Mouse (Mus musculus) kidney, postnatal 0 days (tissue): ENCODE measurements at regions not wholly inside any gene's neighbourhood (a gene's known extent, or its start where the extent isn't known, plus 50 kb on each side); places are given as distances from the start of the nearest gene placed in this dataset.

Experiments
- ATAC-seq: fragments of 200-750 bp; cut with Nextera tagmentation; replicated peaks from 2 replicates; pipeline ENCODE4 v1.8.0; 2017; ENCODE audit warnings: low read depth, moderate number of reproducible peaks, moderate TSS enrichment, moderate library complexity; ENCODE audit not compliant: low FRiP score
- DNase-seq: peaks from one replicate; pipeline ENCODE4 v3.0.0-alpha.2; 2016; ENCODE audit warnings: low spot score
- H3K27ac ChIP-seq: fragments of 300-500 bp; sonication (generic); 2 replicates; pipeline ENCODE4 v1.5.1; 2014; ENCODE audit warnings: mild to moderate bottlenecking
- H3K27me3 ChIP-seq: fragments of 300-500 bp; sonication (generic); 2 replicates; pipeline ENCODE4 v1.6.1; 2014; ENCODE audit warnings: low read length, mixed read lengths; ENCODE audit not compliant: insufficient read depth
- H3K36me3 ChIP-seq: fragments of 300-500 bp; sonication (generic); 2 replicates; pipeline ENCODE4 v1.6.1; 2014; ENCODE audit warnings: low read length, mixed read lengths; ENCODE audit not compliant: insufficient read depth
- H3K4me1 ChIP-seq: fragments of 300-500 bp; sonication (generic); replicated peaks from 2 replicates; pipeline ENCODE4 v1.6.1; 2014; ENCODE audit warnings: antibody characterized with exemption, low read length, mixed read lengths; ENCODE audit not compliant: insufficient read depth
- H3K4me2 ChIP-seq: fragments of 300-500 bp; sonication (generic); 2 replicates; pipeline ENCODE4 v1.6.1; 2014; ENCODE audit warnings: mild to moderate bottlenecking, low read length, moderate library complexity, mixed read lengths
- H3K4me3 ChIP-seq: fragments of 300-500 bp; sonication (generic); replicated peaks from 2 replicates; pipeline ENCODE4 v1.5.1; 2014; ENCODE audit warnings: low read depth, low read length
- H3K9ac ChIP-seq: fragments of 300-500 bp; sonication (generic); 2 replicates; pipeline ENCODE4 v1.6.1; 2014; ENCODE audit warnings: low read depth, low read length
- H3K9me3 ChIP-seq: fragments of 300-500 bp; sonication (generic); replicated peaks from 2 replicates; pipeline ENCODE4 v1.6.1; 2016; ENCODE audit warnings: low read length, inconsistent platforms, mixed read lengths
- CTCF ChIP-seq: IDR thresholded peaks from 2 replicates; pipeline ENCODE4 v1.5.1; 2016; ENCODE audit warnings: antibody characterized with exemption, low read depth, mild to moderate bottlenecking, moderate library complexity
- WGBS: fragments of 180-500 bp; shearing (Covaris S2); extraction: QIAGEN DNeasy Blood & Tissue Kit; methylation state at CpG from one replicate; pipeline ENCODE4 v1.1.7; 2014; 5-methylcytosine and 5-hydroxymethylcytosine counted together

GRCm38 (mm10) chr3:155979636-155980035 lies 582.0 kb upstream of the Negr1 start:
- no peak for DNase-seq
- Histone ChIP-seq H3K4me1 (no peaks in the 10 kb centered on the region), H3K27me3 (no peaks in the 10 kb centered on the region), H3K9ac (no peak overlapping the region), H3K4me3 (no peak overlapping the region), H3K4me2 (no peak overlapping the region), H3K27ac (no peak overlapping the region), H3K36me3 (no peaks in the 10 kb centered on the region), H3K9me3 (no peaks in the 10 kb centered on the region)
- 57% methylated on average over 2 of the region's 2 CpGs for WGBS
- ATAC-seq, result no peak
- TF ChIP-seq CTCF, result no peak

GRCm38 (mm10) chr3:155994044-155994443 lies 567.5 kb upstream of the Negr1 start:
- Histone ChIP-seq H3K4me1 (no peaks in the 10 kb centered on the region), H3K4me3 (no peak overlapping the region), H3K27ac (no peak overlapping the region), H3K9ac (no peak overlapping the region), H3K36me3 (no peaks in the 10 kb centered on the region), H3K4me2 (no peak overlapping the region), H3K27me3 (no peaks in the 10 kb centered on the region), H3K9me3 (no peaks in the 10 kb centered on the region)
- peak; percentile 8 for DNase-seq
- no peak for ATAC-seq
- no peak for TF ChIP-seq CTCF
- 26% methylated on average over 2 of the region's 2 CpGs for WGBS

GRCm38 (mm10) chr3:156017676-156018230 lies 543.8 kb upstream of the Negr1 start:
- DNase-seq (no peak), ATAC-seq (no peak)
- no peak overlapping the region for H3K27ac ChIP-seq
- H3K4me2 ChIP-seq, result no peak overlapping the region
- H3K36me3 ChIP-seq, result no peaks in the 10 kb centered on the region
- TF ChIP-seq CTCF, result no peak
- H3K9ac ChIP-seq, result no peak overlapping the region
- no peaks in the 10 kb centered on the region for H3K4me1 ChIP-seq
- WGBS, result 56% methylated on average over 7 of the region's 7 CpGs
- no peak overlapping the region for H3K4me3 ChIP-seq
- H3K9me3 ChIP-seq, result no peaks in the 10 kb centered on the region
- no peaks in the 10 kb centered on the region for H3K27me3 ChIP-seq

DNA sequence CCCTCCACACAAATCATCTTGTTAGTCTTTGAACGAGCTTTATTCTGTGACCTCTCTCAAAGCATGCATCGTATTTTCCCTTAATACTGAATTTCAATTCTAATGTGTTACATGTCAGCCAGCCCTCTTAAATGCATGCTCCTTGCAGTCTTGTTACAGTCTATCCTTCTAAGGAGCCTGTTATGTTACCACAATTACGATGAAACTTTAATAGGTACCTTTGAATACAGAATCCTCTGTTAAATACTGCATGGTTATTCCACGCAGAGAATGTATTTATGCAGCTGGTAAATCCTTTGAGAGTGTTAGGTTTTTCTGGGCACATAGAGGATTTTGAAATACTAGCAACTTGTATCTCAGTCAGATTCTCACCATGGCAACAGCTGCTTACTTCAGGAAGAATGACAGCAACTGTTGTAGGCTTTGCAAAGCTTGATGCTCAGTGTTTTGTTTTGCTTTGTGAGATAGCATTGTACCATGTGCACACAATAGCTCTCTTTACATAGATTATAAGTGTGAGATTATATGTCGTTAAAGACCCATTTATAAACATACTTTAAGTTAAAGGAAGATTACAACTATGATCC lies 532.9 kb upstream of the Negr1 start:
- Histone ChIP-seq H3K27ac (no peak overlapping the region), H3K4me3 (no peak overlapping the region), H3K9me3 (no peaks in the 10 kb centered on the region), H3K4me2 (no peak overlapping the region), H3K27me3 (no peaks in the 10 kb centered on the region), H3K9ac (no peak overlapping the region), H3K4me1 (no peaks in the 10 kb centered on the region), H3K36me3 (no peaks in the 10 kb centered on the region)
- ATAC-seq (no peak), DNase-seq (no peak)
- 78% methylated on average over 5 of the region's 5 CpGs for WGBS
- no peak for TF ChIP-seq CTCF

- no peaks in the 10 kb centered on the region for H3K36me3 ChIP-seq
- H3K4me3 ChIP-seq, result no peak overlapping the region
- H3K9ac ChIP-seq, result no peak overlapping the region
- no peaks in the 10 kb centered on the region for H3K27me3 ChIP-seq
- DNase-seq, result no peak
- no peak overlapping the region for H3K4me2 ChIP-seq
- H3K27ac ChIP-seq, result no peak overlapping the region
- WGBS, result 79% methylated on average over 4 of the region's 4 CpGs
- H3K9me3 ChIP-seq, result no peaks in the 10 kb centered on the region
- ATAC-seq, result no peak
- TF ChIP-seq CTCF, result no peak
- no peaks in the 10 kb centered on the region for H3K4me1 ChIP-seq
Observed at GRCm38 (mm10) chr3:156070257-156070656, 491.3 kb upstream of the Negr1 start.

DNA sequence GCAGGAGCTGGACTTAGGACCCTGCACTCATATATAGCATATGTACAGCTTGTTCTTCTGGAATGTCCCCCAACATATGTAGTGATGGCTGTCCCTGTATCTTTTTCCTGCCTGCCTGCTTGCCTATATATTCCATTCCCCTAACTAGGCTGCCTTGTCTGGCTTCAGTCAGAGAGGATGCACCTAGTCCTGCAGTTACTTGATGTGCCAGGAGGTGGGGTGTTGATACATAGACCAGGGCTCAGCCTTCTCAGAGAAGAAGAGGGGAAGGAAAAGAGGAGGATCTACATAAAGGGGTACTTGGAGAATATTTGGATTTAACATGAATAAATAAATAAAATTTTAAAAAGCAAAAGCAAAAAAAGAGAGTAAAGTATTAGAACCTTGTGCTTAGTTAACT lies 479.3 kb upstream of the Negr1 start:
- Histone ChIP-seq H3K4me3 (no peak overlapping the region), H3K27me3 (no peaks in the 10 kb centered on the region), H3K4me1 (no peaks in the 10 kb centered on the region), H3K4me2 (no peak overlapping the region), H3K9ac (no peak overlapping the region), H3K9me3 (no peaks in the 10 kb centered on the region), H3K27ac (no peak overlapping the region), H3K36me3 (no peaks in the 10 kb centered on the region)
- peak; percentile 47 for TF ChIP-seq CTCF
- ATAC-seq (no peak; the same call in 1 of the 2 replicates), DNase-seq (no peak)

DNA sequence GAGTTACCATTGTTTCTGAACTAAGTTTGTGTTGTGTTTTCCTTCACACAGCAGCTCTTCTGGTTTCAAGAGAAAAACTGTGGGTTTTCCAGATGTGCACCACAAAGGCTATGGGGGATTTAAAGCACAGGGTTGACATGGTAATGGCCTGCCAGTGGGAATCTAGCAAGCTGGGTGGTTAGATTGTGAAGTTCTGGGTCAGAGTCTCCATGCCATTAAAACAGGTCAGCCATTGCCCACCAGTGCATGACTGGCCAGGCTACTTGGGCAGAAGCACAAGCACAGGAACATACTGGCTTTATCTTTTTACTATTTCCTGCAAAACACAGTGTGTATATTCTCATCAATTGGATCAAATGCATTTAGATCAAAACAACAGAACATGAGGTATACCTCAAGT lies 467.9 kb upstream of the Negr1 start:
- Histone ChIP-seq H3K36me3 (no peaks in the 10 kb centered on the region), H3K4me3 (no peak overlapping the region), H3K4me1 (no peaks in the 10 kb centered on the region), H3K9ac (no peak overlapping the region), H3K9me3 (no peaks in the 10 kb centered on the region), H3K4me2 (no peak overlapping the region), H3K27me3 (no peaks in the 10 kb centered on the region), H3K27ac (no peak overlapping the region)
- 0 out of 2 replicates have a peak, but pooled peaks have one; percentile 46 for ATAC-seq
- TF ChIP-seq CTCF, result no peak
- no peak for DNase-seq
